14 mouse cellular contexts compared by ENCODE assay signal in genomic region chr10:68231385-68232182, GRCm38 (mm10). TPM values are rescaled to one million over a fixed set of nuclear protein-coding genes. Genes with fewer than 3 reads are reported as not detected.
DNase-seq lines count a peak whose midpoint lies in the region; ATAC-seq lines count a peak whose summit lies in the region.
"Had no signal": no experiment of that assay in that cellular context is flagged by ENCODE, and none has a peak within 500 bp of the region (broad histone marks: within the 10 kb centered on the region; RNA-seq: fewer than 3 reads in every experiment).

No protein-coding gene starts in this region.

- H3K4me2 ChIP-seq in heart, embryonic 14.5 days (ENCODE audit: low read length), result peak overlapping the region; percentile 51
- peak overlapping the region; percentile 19 for H3K4me2 ChIP-seq in lung, embryonic 16.5 days (ENCODE audit: low read depth, low read length)
- no peak overlapping the region for H3K4me2 ChIP-seq in stomach, embryonic 14.5 days (replicated peaks; ENCODE audit: low read depth, low read length)

- no peaks in the 10 kb centered on the region for H3K27me3 ChIP-seq in heart, embryonic 14.5 days (ENCODE audit: control insufficient read depth, insufficient read depth, low read length)
- H3K27me3 ChIP-seq in lung, embryonic 16.5 days (ENCODE audit: control insufficient read depth, insufficient read depth, low read depth, low read length), result no peaks in the 10 kb centered on the region
- H3K27me3 ChIP-seq in stomach, embryonic 14.5 days (ENCODE audit: control insufficient read depth, insufficient read depth, low read length), result no peaks in the 10 kb centered on the region
- no peaks in the 10 kb centered on the region for H3K27me3 ChIP-seq in forebrain, embryonic 10.5 days (ENCODE audit: poor library complexity, severe bottlenecking)

- peaks cover 7 to 20% of the 10 kb centered on the region in 2 experiments for H3K4me1 ChIP-seq in heart, embryonic 14.5 days (ENCODE audit: control insufficient read depth in 2 of 2, insufficient read depth in 2 of 2, low read length in 2 of 2)
- peaks cover 14% of the 10 kb centered on the region; the same call in 1 of the 2 replicates for H3K4me1 ChIP-seq in lung, embryonic 16.5 days (replicated peaks; ENCODE audit: control insufficient read depth, insufficient read depth, low read length)
- H3K4me1 ChIP-seq in stomach, embryonic 14.5 days (ENCODE audit: control insufficient read depth, insufficient read depth, low read length), result no peaks in the 10 kb centered on the region
- peaks cover 21% of the 10 kb centered on the region for H3K4me1 ChIP-seq in forebrain, embryonic 10.5 days

- H3K9me3 ChIP-seq in heart, embryonic 14.5 days (ENCODE audit: control insufficient read depth, low read length), result no peaks in the 10 kb centered on the region
- no peaks in the 10 kb centered on the region for H3K9me3 ChIP-seq in lung, embryonic 16.5 days (ENCODE audit: control insufficient read depth, low read length)
- no peaks in the 10 kb centered on the region for H3K9me3 ChIP-seq in stomach, embryonic 14.5 days (ENCODE audit: control insufficient read depth, low read depth, low read length)
- no peaks in the 10 kb centered on the region for H3K9me3 ChIP-seq in forebrain, embryonic 10.5 days

- no peak for DNase-seq in heart, adult 18-20 months
- DNase-seq in lung, adult 18-20 months, result no peak
- DNase-seq in forebrain, embryonic 10.5 days (ENCODE audit: extremely low spot score, low spot score), result no peak
- DNase-seq: cerebellum, adult 8-10 months; kidney, postnatal 4 days; thymus, postnatal 14 days had no signal

- WGBS in heart, embryonic 14.5 days, result 33% methylated on average over 18 of the region's 18 CpGs
- 36% methylated on average over 18 of the region's 18 CpGs for WGBS in lung, embryonic 16.5 days
- WGBS in stomach, embryonic 14.5 days, result 40% methylated on average over 18 of the region's 18 CpGs
- WGBS in forebrain, embryonic 10.5 days, result 80% methylated on average over 18 of the region's 18 CpGs

- H3K9ac ChIP-seq in heart, embryonic 14.5 days (ENCODE audit: low read length), result peak overlapping the region; percentile 27; the same call in 1 of the 2 replicates
- H3K9ac ChIP-seq in lung, embryonic 16.5 days (ENCODE audit: low read length), result no peak overlapping the region
- no peak overlapping the region for H3K9ac ChIP-seq in stomach, embryonic 14.5 days (replicated peaks; ENCODE audit: low read depth, low read length)

- no peak for ATAC-seq in heart, embryonic 14.5 days (ENCODE audit: insufficient number of reproducible peaks, insufficient read depth, low FRiP score, low read depth)
- ATAC-seq in lung, embryonic 16.5 days (ENCODE audit: low read depth), result peak; percentile 91
- peak; percentile 27; the same call in 1 of the 2 replicates for ATAC-seq in granulocyte monocyte progenitor cell, adult 5-6 weeks (replicated peaks; ENCODE audit: poor library complexity, severe bottlenecking)
- ATAC-seq in stomach, embryonic 14.5 days (ENCODE audit: insufficient number of reproducible peaks, insufficient read depth, low FRiP score, low read depth), result peak; percentile 89
- no peak for ATAC-seq in monocyte, adult 5-6 weeks (replicated peaks; ENCODE audit: insufficient number of reproducible peaks, low FRiP score, low TSS enrichment, poor library complexity, severe bottlenecking)
- ATAC-seq: forebrain, embryonic 16.5 days had no signal

- peak overlapping the region in 1 of 2 experiments; percentile 39; a peak in 1 of 4 replicates for H3K27ac ChIP-seq in heart, embryonic 14.5 days (replicated peaks in 1 of 2; ENCODE audit: control insufficient read depth in 1 of 2, insufficient read depth in 1 of 2, low read depth in 2 of 2, low read length in 2 of 2)
- peak overlapping the region; percentile 66 for H3K27ac ChIP-seq in lung, embryonic 16.5 days (ENCODE audit: low read length)
- peak overlapping the region; percentile 52; the same call in 1 of the 2 replicates for H3K27ac ChIP-seq in stomach, embryonic 14.5 days (ENCODE audit: low read length)
- H3K27ac ChIP-seq in forebrain, embryonic 10.5 days, result no peak overlapping the region
- H3K27ac ChIP-seq: macrophage had no signal

- no peak overlapping the region for H3K4me3 ChIP-seq in heart, embryonic 14.5 days (ENCODE audit: control insufficient read depth in 1 of 2, insufficient read depth in 1 of 2, low read depth in 1 of 2, low read length in 2 of 2)
- H3K4me3 ChIP-seq in lung, embryonic 16.5 days (ENCODE audit: low read length), result no peak overlapping the region
- H3K4me3 ChIP-seq in stomach, embryonic 14.5 days (ENCODE audit: low read depth, low read length), result no peak overlapping the region
- H3K4me3 ChIP-seq in forebrain, embryonic 10.5 days, result no peak overlapping the region
- H3K4me3 ChIP-seq: myocyte had no signal

- H3K36me3 ChIP-seq in heart, embryonic 14.5 days (ENCODE audit: control insufficient read depth, insufficient read depth, low read length), result peaks cover 22% of the 10 kb centered on the region
- peaks cover 10% of the 10 kb centered on the region for H3K36me3 ChIP-seq in lung, embryonic 16.5 days (ENCODE audit: control insufficient read depth, insufficient read depth, low read length)
- H3K36me3 ChIP-seq in stomach, embryonic 14.5 days (ENCODE audit: control insufficient read depth, insufficient read depth, low read length), result no peaks in the 10 kb centered on the region
- H3K36me3 ChIP-seq in forebrain, embryonic 10.5 days (replicated peaks), result peaks cover 11% of the 10 kb centered on the region; the same call in 1 of the 2 replicates

RNA-seq across cellular contexts. Expression of gene Arid5b, which starts 47.0 kb away (rescaled TPM):
- polyA plus RNA-seq in heart, embryonic 14.5 days (2014; fragmentation: Nextera tagmentation; extraction: Ambion mirVana), result 23.0 and 23.3 TPM in 2 replicates
- 10 to 100 TPM; 19.1 to 22.8 TPM for total RNA-seq in heart, adult 18-20 months (2021)
- polyA plus RNA-seq in lung, embryonic 16.5 days (2015; fragmentation: Nextera tagmentation; extraction: Ambion mirVana), result 41.8 and 42.7 TPM in 2 replicates
- 28.4 and 33.7 TPM in 2 replicates for total RNA-seq in granulocyte monocyte progenitor cell, adult 5-6 weeks (2014; fragmentation: Nextera tagmentation)
- total RNA-seq in granulocyte monocyte progenitor cell, adult 5-6 weeks (2017), result 14.1 and 14.8 TPM in 2 replicates
- polyA plus RNA-seq in stomach, embryonic 14.5 days (2014; fragmentation: Nextera tagmentation; extraction: Ambion mirVana), result 40.8 and 43.0 TPM in 2 replicates
- 13.0 to 33.2 TPM (median 18.8 TPM) in 3 replicates for total RNA-seq in monocyte, adult 5-6 weeks (2017)
- 9.4 and 10.5 TPM in 2 replicates for polyA plus RNA-seq in forebrain, embryonic 10.5 days (2016; fragmentation: Nextera tagmentation; extraction: Ambion mirVana)

Comparison
In these comparisons a context has a peak if more than half of its experiments do, and no peak if none do; other contexts are left out.
1. ATAC-seq: peak in lung, embryonic 16.5 days (single experiment), granulocyte monocyte progenitor cell, adult 5-6 weeks (single experiment) and stomach, embryonic 14.5 days (single experiment); none in heart, embryonic 14.5 days (single experiment) and monocyte, adult 5-6 weeks (single experiment).